1 mouse cellular context compared by ENCODE assay signal in genomic region chr11:86587830-86588229, GRCm38 (mm10).
TF ChIP-seq lines count a peak whose summit lies in the region.

No protein-coding gene starts in this region.

TF ChIP-seq in MEL, 35 proteins besides CTCF, POLR2A, EP300 and RAD21 (continued from another document):
- no peak for TF ChIP-seq ETS1 (IDR thresholded peaks at IDR 0.05; ENCODE audit: low read depth, low read length)
- TF ChIP-seq MAZ (IDR thresholded peaks at IDR 0.05; ENCODE audit: low read depth, low read length): no peak
- no peak for TF ChIP-seq MAFK (IDR thresholded peaks at IDR 0.05; ENCODE audit: borderline replicate concordance, low read depth, low read length)
- TF ChIP-seq POLR2AphosphoS5 (IDR thresholded peaks at IDR 0.05; ENCODE audit: borderline replicate concordance, low read depth, low read length): 0 out of 2 replicates have a peak, but pooled peaks have one; percentile 32
- TF ChIP-seq NELFE (IDR thresholded peaks at IDR 0.05; ENCODE audit: low read depth, low read length): no peak
- no peak for TF ChIP-seq MYB (IDR thresholded peaks at IDR 0.05; ENCODE audit: low read depth, low read length)
- no peak for TF ChIP-seq GABPA (IDR thresholded peaks at IDR 0.05; ENCODE audit: low read depth, low read length)
- TF ChIP-seq CHD1 (IDR thresholded peaks at IDR 0.05; ENCODE audit: low read depth, low read length): peak; percentile 66; the same call in 1 of the 2 replicates
- peak; percentile 84 for TF ChIP-seq TBP (IDR thresholded peaks at IDR 0.05; ENCODE audit: low read depth, low read length)
